Mouse (Mus musculus) thymus, postnatal 14 days (tissue): ENCODE measurements around the gene Med12l.

Experiments used
- DNase-seq: peaks from one replicate; pipeline ENCODE4 v3.0.0; 2021

Med12l gene

DNA sequence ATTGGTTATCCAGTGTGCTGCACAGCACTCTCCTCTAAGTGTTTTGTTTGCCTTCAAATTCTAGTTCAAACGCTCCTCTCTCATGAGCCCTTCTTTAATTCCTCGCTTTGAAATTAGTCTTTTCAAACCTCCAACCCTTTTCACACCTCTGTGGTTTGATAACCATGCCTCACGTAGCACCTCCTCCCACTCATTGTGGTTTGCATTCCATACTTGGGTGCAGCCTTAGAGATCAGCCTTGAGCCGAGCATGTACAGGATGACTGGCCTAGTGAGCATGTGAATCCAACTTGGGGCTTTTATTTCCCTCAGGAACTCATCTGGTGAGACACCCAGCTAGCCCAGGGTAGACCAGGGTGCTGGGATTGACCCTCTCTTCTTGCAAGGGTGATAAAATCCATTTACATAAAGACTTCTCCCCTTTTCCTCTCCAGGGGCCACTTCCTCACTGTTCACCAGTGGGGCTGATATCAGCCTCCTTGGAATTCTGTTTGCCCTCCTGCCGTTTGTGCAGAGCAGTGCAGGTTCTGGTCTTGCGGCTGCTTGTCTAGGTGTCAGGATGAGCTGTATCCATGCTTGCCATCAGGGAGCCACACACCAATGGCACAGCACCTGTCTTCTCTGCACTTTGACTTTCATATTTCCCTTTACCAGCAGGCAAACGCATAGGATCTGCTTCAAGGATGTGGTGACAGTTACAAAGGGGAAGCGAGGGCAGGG lies 198.3 kb downstream of the Med12l start:
- no peak for DNase-seq

DNA sequence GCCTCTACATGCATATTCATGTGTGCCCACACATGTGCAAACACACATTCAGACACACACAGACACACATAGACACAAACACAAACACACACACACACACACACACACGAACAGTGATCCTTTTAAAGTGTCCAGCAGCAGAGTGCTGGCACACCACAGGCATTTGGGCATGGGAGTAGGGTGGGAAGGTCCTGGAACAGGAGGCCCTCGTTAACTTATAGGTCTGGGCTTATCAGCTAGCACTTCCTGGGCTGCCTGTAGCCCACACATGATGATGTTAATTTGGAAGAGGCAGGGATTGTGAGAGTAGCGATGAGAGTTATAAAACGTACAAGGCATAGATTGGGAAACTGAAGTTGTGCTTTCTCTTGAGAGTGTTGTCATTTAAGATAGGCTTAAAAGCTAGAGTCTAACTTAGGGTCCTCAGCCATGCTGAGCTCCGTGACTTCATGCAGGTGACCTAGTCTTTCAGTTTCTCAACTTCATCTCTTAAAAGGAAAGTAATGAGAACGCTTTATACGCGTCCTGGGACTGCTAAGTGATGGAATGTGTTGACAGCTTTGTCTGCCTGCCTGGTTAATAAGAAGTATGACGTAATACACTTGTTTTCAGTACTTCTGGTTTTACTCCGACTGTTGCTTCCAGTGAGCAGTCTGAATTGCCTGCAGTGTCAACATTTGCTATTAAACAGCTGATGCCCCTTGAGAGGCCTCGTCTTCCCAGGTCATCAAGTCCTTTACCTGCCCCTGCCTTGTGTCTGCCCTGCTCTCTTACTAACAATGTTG lies 199.3 kb downstream of the Med12l start:
- no peak for DNase-seq

DNA sequence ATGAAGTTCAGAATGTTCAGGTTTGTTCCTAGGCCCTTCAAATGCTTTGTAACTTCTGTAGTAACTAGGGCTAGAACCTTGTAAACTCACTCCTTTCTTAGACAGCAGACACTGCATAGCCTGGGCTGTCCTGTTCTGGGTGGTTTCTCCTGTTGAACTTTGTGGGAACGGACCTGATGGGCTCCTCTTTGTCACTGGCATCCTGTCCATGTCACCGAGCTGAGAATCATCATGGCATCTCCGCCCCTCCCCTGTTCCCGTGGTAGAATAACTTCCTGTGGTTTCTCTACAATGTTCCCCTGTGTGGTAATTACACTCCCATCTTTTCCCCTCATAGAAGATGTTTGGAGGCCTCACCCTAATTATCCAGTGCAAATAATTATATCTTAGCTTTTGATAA lies 200.3 kb downstream of the Med12l start:
- DNase-seq, result peak; percentile 65

DNA sequence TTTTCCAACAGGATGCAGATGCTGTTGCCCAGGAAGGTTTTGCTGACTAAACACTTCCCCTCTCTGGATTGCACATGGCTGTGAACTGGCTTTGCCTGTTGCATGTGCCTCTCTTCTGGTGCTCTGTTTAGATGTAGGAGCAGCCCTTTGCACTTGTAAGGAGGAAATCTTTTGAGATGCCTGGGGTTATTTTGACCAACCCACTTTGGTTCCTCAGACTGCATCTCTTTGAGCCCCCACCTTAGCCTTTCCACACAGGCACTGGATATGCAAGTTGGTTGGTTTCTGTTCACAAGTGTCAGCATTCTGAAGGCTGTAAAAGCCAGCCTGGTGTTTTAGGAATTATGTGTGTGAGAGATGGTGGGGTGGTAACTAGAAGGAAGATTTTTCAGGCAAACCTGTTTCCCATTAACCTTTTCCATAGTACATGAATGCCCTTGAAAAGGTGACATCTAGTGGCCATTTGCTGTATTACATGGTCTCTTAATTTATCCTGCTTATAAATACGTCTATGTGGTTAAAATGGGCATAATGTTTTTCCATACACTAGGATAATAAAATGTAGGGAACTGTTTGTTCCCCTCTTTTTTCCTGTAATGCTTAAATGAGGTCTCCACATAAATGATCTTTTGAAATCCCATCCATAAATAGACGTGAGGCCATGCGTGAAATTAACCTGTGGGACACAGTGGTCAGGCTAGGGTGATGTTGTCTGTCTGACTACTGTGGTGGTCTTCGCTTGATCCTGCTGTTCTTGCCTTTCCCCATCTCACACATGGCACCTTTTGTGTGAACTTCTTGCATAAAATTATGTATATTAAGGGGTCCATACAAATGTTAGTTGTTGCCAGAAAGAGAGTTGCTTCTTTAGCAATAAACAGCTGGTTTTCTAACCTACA lies 203.3 kb downstream of the Med12l start:
- DNase-seq, result peak; percentile 63

DNA sequence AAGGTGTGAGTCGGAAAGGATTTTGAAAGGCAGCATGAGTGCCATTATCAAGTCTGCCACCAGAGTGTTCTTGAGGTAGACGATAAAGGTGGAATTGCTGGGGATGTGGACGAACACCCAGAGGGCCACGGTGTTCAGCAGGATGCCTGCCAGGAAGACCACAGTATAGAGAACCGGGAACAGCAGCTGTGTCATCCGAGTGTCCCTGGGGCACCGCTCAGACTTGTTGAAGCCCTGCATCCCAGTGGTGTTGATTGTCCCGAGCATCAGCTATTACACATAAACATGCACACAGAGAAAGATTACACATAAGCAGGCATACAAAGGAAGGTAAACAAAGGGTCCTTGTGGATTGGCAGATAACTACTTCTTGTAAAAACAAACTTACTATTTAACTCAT lies 204.5 kb downstream of the Med12l start:
- DNase-seq, result no peak

DNA sequence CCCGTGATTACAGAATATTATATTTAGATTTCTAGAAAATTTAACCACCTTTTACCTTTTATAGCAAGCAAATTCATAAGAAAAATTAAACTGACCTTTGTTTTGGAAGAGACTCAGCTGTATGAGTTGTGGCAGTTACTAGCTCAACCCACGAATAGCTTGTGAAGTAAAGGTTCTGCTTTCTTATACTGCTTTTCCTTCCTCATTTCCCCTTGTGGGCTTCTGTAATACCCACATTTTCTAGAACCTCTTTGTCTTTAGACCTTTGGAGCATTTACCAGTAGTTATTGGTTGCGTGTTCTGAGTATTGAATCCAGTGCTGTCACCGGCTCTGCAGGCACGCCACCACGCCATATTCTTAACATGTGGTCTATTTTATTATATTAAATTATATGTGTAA lies 205.1 kb downstream of the Med12l start, which contains the start of gene P2ry13:
TSS of gene P2ry13 (minus strand) at position 156 of the 400 bp plus-strand sequence.
- DNase-seq, result no peak

DNA sequence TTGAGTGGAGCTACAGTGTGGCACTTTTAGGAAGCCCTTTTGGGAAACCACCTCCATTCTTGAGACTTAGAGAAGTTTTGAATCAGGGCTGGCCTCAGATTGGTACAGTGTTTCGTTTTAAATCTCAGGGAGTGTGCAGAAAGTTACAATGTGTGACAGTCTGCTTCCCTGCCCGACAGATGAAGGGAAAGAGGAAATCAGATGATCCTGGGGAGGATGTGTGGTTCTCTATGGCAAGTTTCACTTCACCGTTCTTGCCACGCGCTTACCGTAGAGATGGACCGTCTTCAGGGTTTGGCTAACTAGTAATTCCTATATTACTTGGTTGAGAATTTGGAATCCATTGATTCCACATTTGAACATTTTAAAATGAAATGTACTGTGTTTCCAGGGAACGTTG lies 206.2 kb downstream of the Med12l start:
- no peak for DNase-seq

DNA sequence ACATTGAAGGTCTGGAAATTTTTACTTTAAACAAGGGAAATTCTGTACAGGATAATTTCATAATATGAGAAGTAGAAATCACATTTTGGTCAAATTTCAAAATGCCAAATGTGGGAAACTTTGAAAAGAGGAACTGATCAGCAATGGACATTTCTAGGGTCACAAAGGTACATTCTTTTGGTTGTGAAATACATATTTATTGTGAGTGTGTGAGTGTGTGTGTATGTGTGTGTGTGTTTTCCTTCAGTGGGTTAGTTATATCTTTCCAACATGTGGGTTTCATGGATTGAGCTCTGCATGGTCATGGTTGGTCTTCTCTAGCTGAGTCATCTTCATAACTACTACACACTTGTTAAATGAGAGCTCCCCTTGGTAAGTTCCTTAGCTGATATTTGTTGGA lies 206.8 kb downstream of the Med12l start:
- DNase-seq, result no peak

DNA sequence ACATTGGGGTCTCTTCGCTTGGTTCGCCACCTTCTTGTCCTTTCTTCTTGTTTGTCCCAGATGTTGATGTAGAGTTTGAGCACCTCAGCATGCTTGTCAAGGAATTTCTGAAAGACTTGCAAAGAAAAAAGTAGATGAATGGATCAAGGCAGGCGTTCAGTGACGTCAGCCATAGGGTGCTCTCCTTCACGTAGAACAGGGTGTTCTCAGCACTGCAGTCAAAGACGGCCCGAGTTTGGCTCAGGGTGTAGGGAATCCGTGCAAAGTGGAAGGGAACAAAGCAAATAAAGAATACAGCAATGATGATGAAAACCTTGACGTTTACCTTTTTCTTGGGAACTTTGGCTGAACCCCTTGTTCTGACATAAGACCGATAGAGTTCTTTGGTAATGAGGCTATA lies 211.6 kb downstream of the Med12l start:
- no peak for DNase-seq

DNA sequence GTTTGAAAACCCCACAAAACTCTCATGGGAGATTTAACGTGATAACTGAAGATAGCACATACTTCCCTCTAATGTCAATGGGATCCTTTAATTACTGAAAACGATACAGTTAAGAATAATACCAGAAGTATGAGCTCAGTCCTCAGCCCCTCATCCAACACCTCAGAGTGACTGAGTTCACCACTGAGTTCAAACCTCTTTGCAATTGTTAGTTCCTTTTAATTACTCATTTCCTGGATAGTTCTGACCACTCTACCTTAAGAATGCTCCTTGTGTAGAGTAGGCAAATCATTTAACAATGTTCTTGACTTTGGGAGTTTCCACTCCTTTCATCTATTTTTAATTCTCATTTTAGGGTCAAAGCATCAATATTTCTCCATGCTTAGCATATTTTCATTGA lies 213.7 kb downstream of the Med12l start:
- no peak for DNase-seq

DNA sequence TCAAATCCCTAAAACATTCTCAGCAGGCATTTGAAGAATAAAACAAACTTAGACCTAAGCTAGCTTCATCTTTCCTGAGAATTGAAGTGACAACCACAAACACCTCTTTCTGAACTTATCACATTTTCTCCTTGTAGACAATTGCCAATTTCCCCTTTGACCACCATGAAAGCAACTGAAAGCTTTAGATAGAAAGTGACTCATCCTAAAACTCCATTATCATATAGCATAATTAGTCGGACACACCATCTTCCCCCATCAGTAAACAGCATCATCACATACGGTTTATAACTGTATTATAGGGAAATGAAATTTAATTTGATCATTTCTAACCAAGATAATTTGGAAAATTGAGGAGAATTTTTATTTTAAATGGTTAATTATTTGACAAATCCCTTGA lies 216.7 kb downstream of the Med12l start:
- DNase-seq, result no peak

DNA sequence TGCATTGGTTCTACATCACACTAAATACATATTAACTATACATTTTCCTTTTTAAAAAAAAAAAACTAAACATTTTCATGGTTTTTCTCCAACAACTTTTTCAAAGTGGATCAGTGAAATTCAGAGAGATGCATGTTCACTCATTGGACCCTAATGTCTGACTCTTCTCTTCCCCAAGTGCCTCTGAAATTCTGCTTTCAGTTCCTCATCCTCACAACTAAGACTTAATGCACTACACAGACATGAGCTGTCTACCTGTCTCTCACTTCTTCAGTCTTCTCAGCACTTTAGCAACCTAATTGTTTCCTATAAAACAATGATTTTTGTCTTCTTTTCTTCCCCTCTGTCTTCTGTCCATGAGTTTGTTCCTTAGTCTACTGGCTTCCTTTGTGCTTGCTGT lies 219.8 kb downstream of the Med12l start:
- no peak for DNase-seq

DNA sequence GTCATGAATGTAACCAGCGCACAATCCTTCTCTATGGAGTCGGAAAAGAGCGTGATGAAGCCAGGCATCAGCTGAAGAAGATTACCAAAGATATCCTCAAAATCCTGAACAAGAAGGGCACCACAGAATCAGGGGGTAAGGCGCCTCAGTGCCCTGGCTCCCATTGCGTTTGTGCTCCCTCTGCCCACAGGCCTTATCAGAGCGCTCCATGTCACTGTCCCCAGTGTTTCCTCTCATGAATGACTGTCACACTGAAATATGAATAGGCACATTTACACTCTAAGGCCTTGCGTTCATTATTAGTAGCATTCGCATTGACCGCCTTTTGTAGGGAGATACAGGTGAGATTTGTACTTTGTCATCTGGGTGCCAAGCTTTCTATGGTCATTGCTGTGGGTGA lies 222.1 kb downstream of the Med12l start:
- no peak for DNase-seq

DNA sequence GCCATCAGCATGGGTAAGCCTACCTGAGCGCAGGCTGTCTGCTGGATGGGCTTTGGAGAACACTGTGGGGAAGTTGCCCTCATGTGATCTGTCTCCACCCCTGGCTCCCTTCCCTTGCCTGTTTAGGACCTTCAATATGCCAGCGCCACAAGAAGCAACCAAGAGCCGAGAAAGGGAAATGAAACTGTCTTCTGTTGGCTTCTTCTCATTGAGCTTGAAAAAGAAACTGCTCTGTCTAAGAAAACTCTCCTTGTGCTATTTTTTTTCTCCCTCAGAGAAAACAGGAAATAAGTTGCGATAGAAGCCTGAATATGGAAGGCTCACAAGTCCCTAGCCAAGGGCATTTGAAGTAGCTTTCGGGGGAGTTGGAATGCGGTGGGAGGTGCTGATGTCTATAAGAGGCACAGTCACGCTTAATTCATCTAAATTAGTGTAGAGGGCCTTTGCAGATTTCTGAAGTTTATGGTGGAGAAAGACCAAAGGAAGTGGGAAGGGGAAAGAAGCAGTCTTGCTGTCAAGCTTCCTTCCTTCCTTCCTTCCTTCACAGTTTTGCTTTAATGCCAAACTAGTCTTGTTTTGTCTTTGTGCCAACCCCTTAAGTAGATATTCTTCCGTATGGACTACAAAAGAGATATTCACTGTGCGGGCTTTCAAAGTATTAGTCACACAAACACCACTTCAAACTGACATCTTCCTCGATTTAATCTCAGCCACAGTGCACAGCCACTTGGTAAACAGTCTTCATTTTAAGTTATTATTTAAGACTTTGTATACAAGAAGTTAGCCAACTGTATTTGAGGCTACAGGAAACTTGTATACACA lies 223.3 kb downstream of the Med12l start:
- peak; percentile 35 for DNase-seq

DNA sequence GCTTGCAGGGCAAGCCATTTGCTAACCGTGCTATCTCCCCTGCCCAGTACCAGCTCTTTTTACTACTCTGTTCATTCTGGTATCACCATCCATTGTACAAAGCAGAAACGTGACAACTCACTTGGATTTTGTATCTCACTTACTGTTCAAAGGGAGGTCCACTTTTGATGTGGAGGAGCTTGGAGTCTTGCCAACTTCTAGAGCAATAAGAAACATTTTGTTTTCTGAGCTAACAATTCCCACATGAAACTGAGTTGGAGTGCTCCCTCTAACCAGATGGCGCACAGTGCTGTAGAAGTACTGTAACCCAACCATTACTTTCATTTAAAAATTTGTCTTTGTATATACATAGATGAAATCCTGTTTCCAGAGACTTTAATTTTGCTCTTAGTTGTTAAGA lies 225.3 kb downstream of the Med12l start:
- no peak for DNase-seq

DNA sequence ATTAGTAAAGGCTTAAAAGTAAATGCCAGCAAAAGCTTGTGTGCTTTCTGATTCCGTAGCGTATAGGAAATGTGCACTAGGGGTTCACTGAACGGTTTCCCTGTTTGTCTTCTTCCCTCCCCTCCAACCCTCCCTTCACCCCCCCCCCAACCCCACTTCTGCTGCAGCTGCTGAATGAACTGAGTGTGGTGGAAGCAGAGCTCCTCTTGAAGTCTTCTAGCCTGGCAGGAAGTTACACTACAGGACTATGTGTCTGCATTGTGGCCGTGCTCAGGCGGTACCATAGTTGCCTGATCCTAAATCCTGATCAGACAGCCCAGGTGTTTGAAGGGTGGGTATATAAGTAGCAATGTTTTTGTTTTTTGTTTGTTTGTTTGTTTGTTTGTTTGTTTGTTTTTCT lies 229.3 kb downstream of the Med12l start:
- DNase-seq, result peak; percentile 74

DNA sequence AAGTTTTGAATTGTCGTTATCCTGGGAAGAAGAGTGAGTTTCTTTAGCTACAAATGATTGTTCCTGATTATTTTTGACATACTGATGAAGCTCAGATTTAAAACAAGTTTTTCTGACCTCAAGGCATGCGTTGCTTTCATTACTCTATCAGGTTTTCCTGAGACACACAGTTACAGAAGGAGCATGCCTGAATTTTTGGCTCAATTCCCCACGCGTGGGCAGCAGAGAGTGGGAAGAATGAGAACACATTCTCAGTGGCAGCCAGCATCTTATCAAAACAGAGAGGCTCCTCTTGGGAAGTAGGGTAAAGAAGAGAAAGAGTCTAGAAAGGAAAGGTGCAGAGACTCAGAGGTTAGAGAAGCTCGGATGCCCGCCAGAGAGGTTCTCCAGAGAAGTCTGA lies 237.8 kb downstream of the Med12l start:
- DNase-seq, result no peak

DNA sequence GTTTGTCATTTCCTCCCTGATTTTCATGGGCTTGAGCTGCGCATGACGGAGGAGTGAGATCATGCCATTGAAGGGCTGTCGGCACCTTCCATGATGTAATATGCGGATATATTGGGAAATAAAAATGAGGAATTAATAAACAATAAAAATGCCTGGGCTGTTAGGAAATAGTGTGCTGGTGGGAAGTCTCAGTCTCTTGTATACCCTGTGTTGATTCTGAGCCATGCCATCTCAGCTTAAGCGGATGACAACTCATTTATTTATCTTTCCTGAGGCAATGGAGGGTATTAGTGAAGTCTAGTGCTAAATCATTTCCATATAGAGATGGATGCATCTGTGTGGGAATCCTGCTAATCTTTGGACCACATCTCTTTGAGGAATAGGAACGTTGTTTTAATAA lies 242.4 kb downstream of the Med12l start:
- DNase-seq, result no peak

DNA sequence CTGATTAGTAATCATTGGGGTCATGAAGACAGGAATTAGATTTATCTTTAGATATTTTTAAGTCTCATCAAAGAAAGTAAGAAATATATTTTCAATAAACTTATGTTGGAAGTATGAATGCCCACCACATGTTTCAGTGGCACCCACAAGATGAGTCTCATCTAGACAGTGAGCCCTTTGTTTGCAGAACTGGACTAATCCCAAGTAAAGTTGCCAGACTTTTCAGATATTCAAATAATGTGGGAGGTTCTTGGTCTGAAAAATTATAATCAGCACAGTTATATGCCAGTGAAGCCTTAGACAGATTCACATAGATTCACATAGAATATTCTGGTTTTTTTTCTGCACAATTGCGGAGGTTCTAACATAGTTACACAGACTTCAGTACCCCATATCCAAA lies 244.8 kb downstream of the Med12l start:
- no peak for DNase-seq

DNA sequence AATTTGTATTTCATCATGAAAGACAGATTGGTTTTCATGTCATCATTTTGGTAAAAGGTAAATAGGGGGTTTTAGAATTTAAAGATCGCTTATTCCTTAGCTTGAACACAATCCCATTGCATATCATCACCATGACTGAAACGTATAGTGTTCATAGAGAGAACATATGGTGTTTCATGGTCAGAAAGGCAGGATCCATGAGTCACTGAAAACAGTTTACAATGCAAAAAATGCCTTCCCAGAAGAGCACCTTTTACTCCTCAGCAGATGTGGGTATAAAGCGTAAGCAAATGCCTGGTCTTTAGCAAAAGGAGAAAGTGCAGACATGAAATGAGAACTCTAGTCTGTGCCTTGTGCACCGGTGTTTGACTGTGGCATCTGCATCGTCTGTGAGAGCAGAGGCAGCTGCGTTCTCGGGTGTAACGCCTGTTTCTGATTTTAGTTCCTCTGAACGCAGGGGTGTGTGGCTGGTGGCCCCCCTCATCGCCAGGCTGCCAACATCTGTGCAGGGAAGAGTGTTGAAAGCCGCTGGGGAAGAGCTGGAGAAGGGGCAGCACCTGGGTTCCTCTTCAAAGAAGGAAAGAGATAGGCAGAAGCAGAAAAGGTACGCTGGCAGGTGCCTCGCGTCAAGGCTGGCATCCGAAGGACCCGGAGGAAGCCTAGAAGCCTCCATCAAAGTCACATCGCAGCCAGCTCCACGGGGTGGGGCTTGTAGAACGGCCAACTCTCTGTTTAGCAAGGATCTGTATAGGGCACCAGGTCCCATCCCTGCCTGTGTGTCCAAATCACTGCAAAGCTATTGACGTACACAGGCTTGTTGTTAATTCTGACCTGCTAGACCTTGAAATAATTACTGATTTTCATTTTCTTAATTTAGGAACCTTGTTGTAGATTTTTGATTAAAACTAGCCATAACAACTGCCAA lies 252.4 kb downstream of the Med12l start:
- peak; percentile 89 for DNase-seq

DNA sequence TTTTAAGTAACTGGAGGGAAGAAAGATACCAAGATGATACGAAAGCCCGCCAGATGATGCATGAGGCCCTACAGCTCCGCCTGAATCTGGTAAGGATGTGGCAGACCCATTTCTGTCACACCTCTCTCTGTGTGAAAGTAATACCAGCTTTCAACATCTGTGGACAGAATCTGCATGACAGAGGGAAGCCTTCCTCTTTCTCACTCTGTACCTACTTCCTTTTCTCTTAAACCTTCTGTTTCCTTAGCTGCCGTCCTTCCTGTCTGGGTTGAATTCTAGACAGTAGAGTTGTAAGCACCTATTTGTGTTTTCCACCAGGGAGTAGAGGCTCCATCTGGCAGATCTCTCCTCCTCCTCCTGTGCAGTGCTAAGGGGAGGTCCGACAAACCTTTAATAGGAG lies 255.1 kb downstream of the Med12l start:
- DNase-seq, result peak; percentile 61
